Mouse (Mus musculus): ENCODE measurements around the gene Ttc33. TPM values are rescaled to one million over a fixed set of nuclear protein-coding genes. Genes with fewer than 3 reads are reported as not detected.

Gene Ttc33
- polyA plus RNA-seq, 1 experiment from 2014 or later = 52.5 TPM

DNA sequence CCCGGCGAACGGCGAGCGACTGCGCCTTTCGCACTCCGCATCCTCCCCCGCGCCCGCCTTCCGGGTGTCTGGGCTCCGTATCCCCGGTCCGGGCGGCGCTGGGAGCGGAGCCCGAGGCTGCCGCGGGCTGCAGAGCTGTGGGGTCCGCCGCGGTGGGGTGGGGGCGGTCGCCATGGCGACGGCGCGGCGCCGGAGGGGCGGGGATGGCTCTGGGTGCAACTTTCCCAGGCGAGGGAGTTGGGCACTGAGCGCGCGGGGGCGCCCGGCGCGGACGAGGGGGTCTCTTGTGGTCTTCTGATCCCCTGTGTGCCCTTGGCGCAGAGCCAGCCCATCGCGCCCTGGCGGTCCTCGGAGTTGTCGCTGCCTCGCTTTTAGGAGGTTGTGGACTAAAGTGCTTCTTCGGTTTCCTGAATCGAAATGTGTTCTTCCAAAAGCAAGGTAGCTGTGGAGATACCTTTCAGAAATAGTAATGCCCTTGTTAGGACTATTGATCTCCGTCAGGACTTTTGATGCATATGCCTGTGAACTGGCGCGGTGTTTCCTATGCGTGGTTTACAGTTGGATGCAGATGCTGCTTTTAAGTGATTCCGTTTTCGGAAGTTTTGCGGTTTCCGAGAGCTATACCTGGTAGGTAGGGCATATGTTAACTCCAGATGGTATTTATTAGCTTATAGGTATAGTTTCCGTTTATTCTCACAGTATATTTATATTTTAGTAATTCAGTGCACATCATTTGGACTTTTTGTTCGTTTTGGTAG, 41.1 kb upstream of the Ttc33 start:
- no peaks in the 10 kb centered on the region for H3K27me3 ChIP-seq (replicated peaks; ENCODE audit: control insufficient read depth, insufficient read depth, low read length)
- peaks cover 12% of the 10 kb centered on the region for H3K4me1 ChIP-seq (ENCODE audit: control insufficient read depth, insufficient read depth, low read depth, low read length)
- peak overlapping the region; percentile 87 for H3K9ac ChIP-seq (ENCODE audit: low read depth, low read length)
- under 1% methylated on average over 48 of the region's 61 CpGs for WGBS
- H3K4me3 ChIP-seq (ENCODE audit: low read length) = peak overlapping the region; percentile 93
- H3K36me3 ChIP-seq (ENCODE audit: control insufficient read depth, insufficient read depth, low read length) = no peaks in the 10 kb centered on the region
- peak overlapping the region; percentile 82 for H3K4me2 ChIP-seq (ENCODE audit: low read length)
- peak; percentile 94 for ATAC-seq
- peak overlapping the region; percentile 89 for H3K27ac ChIP-seq (ENCODE audit: low read depth, low read length)
- H3K9me3 ChIP-seq (ENCODE audit: control insufficient read depth, low read length) = no peaks in the 10 kb centered on the region

DNA sequence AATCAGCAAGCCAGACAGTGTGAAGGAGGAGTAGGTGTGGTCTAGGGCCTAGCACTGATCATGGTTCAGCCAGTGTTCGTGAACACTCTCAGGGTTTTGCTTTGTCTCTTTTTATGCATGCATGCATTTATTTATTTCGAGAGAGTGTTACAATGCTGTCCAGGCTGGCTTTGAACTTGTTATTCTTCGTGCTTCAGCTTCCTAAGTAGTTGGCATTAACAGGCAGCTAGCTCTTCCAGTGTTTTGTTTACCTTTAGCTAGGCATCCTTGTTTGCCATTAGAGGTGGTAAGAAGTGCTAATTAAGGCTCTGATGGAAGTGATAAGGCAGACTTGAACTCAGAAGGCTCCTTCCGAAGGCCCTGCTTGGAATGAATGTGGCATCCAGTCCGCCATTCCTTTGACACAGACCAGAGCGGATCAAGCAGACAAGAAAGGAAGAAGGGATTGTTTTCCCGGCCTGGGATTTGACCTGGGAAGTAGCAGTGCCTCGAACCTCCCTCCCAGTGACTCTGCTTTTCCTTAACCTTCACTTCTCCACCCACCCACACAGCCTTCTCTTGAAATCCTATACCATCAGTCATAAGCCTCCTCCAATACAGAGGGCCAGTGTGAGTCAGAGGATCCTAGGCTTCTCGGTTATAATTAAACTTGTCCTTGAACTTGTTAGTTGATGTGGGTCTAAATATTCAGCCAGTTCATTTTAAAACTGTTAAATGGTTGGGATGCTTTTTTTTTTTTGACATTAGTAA, 40.0 kb upstream of the Ttc33 start:
- H3K4me1 ChIP-seq (ENCODE audit: control insufficient read depth, insufficient read depth, low read depth, low read length) = peaks cover 12% of the 10 kb centered on the region
- no peaks in the 10 kb centered on the region for H3K36me3 ChIP-seq (ENCODE audit: control insufficient read depth, insufficient read depth, low read length)
- peak overlapping the region; percentile 93 for H3K4me3 ChIP-seq (ENCODE audit: low read length)
- H3K27me3 ChIP-seq (replicated peaks; ENCODE audit: control insufficient read depth, insufficient read depth, low read length) = no peaks in the 10 kb centered on the region
- H3K4me2 ChIP-seq (ENCODE audit: low read length) = peak overlapping the region; percentile 82
- no peaks in the 10 kb centered on the region for H3K9me3 ChIP-seq (ENCODE audit: control insufficient read depth, low read length)
- WGBS = 53% methylated on average over 9 of the region's 9 CpGs
- no peak overlapping the region for H3K27ac ChIP-seq (ENCODE audit: low read depth, low read length)
- no peak overlapping the region for H3K9ac ChIP-seq (ENCODE audit: low read depth, low read length)
- ATAC-seq = no peak

DNA sequence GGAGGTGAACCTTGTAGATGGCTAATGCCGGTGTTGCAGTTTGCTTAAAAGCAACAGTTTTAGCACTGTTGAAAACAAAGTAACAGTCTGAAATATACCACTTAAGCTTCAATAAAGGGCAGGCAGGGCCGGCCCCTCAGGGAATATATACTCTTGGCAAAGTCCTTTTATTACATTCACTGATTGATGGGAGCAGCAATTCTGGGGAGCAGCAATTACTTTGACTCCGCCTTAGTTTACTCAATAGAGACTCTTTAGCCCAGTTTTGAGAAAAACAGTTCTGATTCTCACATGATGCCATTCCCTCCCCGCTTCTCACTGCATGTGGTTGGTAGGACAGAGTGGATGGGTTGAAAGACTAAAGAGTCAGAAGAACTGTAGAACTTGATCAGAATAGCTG, 36.1 kb upstream of the Ttc33 start:
- Histone ChIP-seq H3K9me3 (ENCODE audit: control insufficient read depth, low read length) (no peaks in the 10 kb centered on the region), H3K4me1 (ENCODE audit: control insufficient read depth, insufficient read depth, low read depth, low read length) (peaks cover 12% of the 10 kb centered on the region), H3K4me2 (ENCODE audit: low read length) (no peak overlapping the region), H3K27me3 (replicated peaks; ENCODE audit: control insufficient read depth, insufficient read depth, low read length) (no peaks in the 10 kb centered on the region), H3K4me3 (ENCODE audit: low read length) (no peak overlapping the region), H3K9ac (ENCODE audit: low read depth, low read length) (no peak overlapping the region), H3K36me3 (ENCODE audit: control insufficient read depth, insufficient read depth, low read length) (no peaks in the 10 kb centered on the region), H3K27ac (ENCODE audit: low read depth, low read length) (no peak overlapping the region)
- ATAC-seq = no peak
- WGBS = 83% methylated on average over 4 of the region's 4 CpGs

DNA sequence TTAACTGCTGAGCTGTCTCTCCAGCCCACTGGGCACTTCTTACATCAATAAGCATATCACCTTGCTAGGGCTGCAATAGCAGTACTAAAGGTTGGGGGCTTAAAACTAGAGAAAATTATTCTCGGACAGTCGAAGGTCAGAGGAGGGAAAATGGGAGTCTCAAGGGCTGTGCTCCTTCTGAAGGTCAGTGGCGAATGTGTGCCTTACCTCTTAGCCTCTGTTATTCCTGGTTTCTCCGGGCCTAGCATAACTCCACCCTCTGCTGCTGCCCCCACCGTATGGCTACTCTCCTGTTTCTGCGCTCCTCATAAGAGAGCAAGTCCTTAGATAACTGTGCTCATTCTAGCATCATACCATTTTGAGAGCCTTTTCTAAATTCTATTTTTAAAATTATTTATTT, 33.2 kb upstream of the Ttc33 start:
- Histone ChIP-seq H3K9me3 (ENCODE audit: control insufficient read depth, low read length) (no peaks in the 10 kb centered on the region), H3K27ac (ENCODE audit: low read depth, low read length) (no peak overlapping the region), H3K9ac (ENCODE audit: low read depth, low read length) (no peak overlapping the region), H3K4me1 (ENCODE audit: control insufficient read depth, insufficient read depth, low read depth, low read length) (peaks cover 4% of the 10 kb centered on the region), H3K27me3 (replicated peaks; ENCODE audit: control insufficient read depth, insufficient read depth, low read length) (no peaks in the 10 kb centered on the region), H3K4me2 (ENCODE audit: low read length) (no peak overlapping the region), H3K4me3 (ENCODE audit: low read length) (no peak overlapping the region), H3K36me3 (ENCODE audit: control insufficient read depth, insufficient read depth, low read length) (no peaks in the 10 kb centered on the region)
- 93% methylated on average over 6 of the region's 6 CpGs for WGBS
- no peak for ATAC-seq

DNA sequence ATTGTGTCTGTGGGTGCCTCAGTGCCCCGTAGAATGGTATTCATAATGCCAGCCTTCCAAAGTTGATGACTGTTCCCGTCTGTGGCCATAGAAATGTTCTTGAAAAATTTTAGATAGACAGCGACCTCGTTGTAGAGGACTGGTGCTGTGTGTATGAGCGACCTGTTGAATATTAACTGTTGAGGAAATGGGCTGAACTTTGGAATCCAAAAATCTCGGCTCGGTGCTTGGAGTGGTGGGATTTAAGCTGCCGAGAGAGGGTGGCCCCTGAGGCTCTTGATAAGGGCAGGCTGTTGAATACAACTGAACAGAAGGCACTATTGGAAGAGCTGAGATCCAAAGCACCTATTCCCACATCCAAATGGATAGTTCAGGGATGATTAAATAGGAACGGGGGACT, 30.7 kb upstream of the Ttc33 start:
- Histone ChIP-seq H3K9me3 (ENCODE audit: control insufficient read depth, low read length) (no peaks in the 10 kb centered on the region), H3K4me3 (ENCODE audit: low read length) (no peak overlapping the region), H3K9ac (ENCODE audit: low read depth, low read length) (no peak overlapping the region), H3K4me1 (ENCODE audit: control insufficient read depth, insufficient read depth, low read depth, low read length) (peaks cover 4% of the 10 kb centered on the region), H3K4me2 (ENCODE audit: low read length) (no peak overlapping the region), H3K27me3 (replicated peaks; ENCODE audit: control insufficient read depth, insufficient read depth, low read length) (no peaks in the 10 kb centered on the region), H3K27ac (ENCODE audit: low read depth, low read length) (no peak overlapping the region), H3K36me3 (ENCODE audit: control insufficient read depth, insufficient read depth, low read length) (no peaks in the 10 kb centered on the region)
- WGBS = 90% methylated on average over 9 of the region's 9 CpGs
- ATAC-seq = no peak

DNA sequence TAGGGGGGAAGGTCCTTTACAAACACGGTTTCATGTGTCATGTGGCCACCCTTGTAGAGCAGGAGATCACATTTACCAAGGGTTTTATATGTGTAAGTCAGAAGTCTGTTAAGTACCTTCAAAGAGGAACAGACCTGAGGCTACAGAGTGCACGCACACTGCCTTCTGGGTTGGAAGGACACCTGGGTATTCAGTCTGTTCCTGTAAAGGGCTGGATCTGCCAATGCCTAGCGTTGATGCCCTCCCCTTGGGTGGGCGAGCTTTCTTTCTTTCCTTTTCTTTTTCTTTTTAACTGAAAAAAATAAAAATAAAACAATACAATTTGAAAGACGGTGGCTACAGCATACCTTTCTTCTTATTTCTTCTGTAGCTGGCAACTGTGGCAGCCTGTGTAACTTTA, 30.2 kb upstream of the Ttc33 start:
- Histone ChIP-seq H3K27ac (ENCODE audit: low read depth, low read length) (no peak overlapping the region), H3K36me3 (ENCODE audit: control insufficient read depth, insufficient read depth, low read length) (no peaks in the 10 kb centered on the region), H3K27me3 (replicated peaks; ENCODE audit: control insufficient read depth, insufficient read depth, low read length) (no peaks in the 10 kb centered on the region), H3K9ac (ENCODE audit: low read depth, low read length) (no peak overlapping the region), H3K4me2 (ENCODE audit: low read length) (no peak overlapping the region), H3K9me3 (ENCODE audit: control insufficient read depth, low read length) (no peaks in the 10 kb centered on the region), H3K4me1 (ENCODE audit: control insufficient read depth, insufficient read depth, low read depth, low read length) (peaks cover 4% of the 10 kb centered on the region), H3K4me3 (ENCODE audit: low read length) (no peak overlapping the region)
- ATAC-seq = no peak
- 65% methylated on average over 5 of the region's 5 CpGs for WGBS

DNA sequence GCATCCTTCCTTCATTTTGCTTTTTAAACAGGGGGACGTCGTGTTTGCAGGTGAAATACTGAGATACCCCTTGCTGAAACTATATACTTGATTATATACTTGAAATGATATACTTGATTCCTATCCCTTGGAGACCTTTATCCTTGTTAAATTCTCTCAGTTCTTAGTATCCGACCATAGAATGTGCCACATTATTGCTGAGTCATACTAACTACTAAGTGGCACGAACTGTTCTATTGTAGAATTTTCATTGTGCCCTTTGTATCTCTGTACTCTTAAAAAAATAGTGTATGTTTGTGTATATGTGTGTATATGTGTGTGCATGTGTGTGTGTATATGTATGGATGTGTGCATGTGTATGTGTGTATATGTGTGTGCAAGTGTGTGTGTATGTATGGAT, 29.0 kb upstream of the Ttc33 start:
- peaks cover 4% of the 10 kb centered on the region for H3K4me1 ChIP-seq (ENCODE audit: control insufficient read depth, insufficient read depth, low read depth, low read length)
- no peak overlapping the region for H3K4me3 ChIP-seq (ENCODE audit: low read length)
- no peak overlapping the region for H3K27ac ChIP-seq (ENCODE audit: low read depth, low read length)
- no peak overlapping the region for H3K4me2 ChIP-seq (ENCODE audit: low read length)
- H3K27me3 ChIP-seq (replicated peaks; ENCODE audit: control insufficient read depth, insufficient read depth, low read length) = no peaks in the 10 kb centered on the region
- H3K9ac ChIP-seq (ENCODE audit: low read depth, low read length) = no peak overlapping the region
- 86% methylated on average over 4 of the region's 4 CpGs for WGBS
- H3K36me3 ChIP-seq (ENCODE audit: control insufficient read depth, insufficient read depth, low read length) = no peaks in the 10 kb centered on the region
- no peaks in the 10 kb centered on the region for H3K9me3 ChIP-seq (ENCODE audit: control insufficient read depth, low read length)
- no peak for ATAC-seq

DNA sequence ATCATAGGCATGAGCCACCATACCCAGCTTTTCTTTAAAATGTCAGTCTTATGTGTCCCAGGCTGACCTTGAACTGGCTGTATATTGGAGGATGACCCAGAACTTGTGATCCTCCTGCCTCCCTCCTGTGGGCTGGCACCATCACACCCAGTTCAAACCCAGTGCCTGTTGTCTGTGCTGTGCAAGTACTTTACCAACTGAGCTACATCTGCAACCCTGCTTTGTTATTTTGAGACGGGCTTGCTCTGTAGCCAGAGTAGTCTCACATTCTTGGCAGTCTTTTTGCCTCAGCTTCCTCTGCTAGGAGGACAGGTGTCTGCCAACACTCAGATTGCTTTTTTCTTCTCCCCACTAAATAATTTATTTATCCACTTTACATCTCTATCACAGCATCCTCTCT, 27.9 kb upstream of the Ttc33 start:
- H3K27ac ChIP-seq (ENCODE audit: low read depth, low read length) = no peak overlapping the region
- ATAC-seq = no peak

DNA sequence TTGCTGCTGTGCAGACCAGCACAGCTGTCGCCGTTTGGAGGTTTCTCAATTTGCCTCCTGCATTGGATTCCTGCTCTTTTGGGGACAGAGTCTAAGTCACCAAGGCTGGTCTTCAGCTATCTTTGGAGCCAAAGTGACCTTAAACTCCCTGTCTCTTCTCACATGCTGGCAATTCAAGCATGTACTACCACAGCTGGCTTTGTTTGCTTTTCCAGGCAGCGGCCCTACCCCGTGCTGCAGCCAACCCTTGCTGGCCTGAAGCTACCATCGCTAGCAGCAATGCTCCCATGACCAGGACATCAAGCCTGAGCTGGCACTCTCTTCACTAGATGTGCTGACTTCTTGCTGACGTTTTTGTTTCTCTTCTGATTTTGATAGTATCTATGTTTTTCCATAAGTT, 26.5 kb upstream of the Ttc33 start:
- Histone ChIP-seq H3K4me3 (ENCODE audit: low read length) (no peak overlapping the region), H3K9ac (ENCODE audit: low read depth, low read length) (no peak overlapping the region), H3K4me1 (ENCODE audit: control insufficient read depth, insufficient read depth, low read depth, low read length) (peaks cover 4% of the 10 kb centered on the region), H3K27me3 (replicated peaks; ENCODE audit: control insufficient read depth, insufficient read depth, low read length) (no peaks in the 10 kb centered on the region), H3K27ac (ENCODE audit: low read depth, low read length) (no peak overlapping the region), H3K4me2 (ENCODE audit: low read length) (no peak overlapping the region), H3K9me3 (ENCODE audit: control insufficient read depth, low read length) (no peaks in the 10 kb centered on the region), H3K36me3 (ENCODE audit: control insufficient read depth, insufficient read depth, low read length) (0 out of 2 replicates have a peak, but pooled peaks cover 3% of the 10 kb centered on the region)
- 79% methylated on average over 6 of the region's 6 CpGs for WGBS
- no peak for ATAC-seq

More for the DNA sequence above, 27.9 kb upstream of the Ttc33 start:
- no peak overlapping the region for H3K4me2 ChIP-seq (ENCODE audit: low read length)
- H3K9ac ChIP-seq (ENCODE audit: low read depth, low read length) = no peak overlapping the region
- no peaks in the 10 kb centered on the region for H3K27me3 ChIP-seq (replicated peaks; ENCODE audit: control insufficient read depth, insufficient read depth, low read length)
- no peaks in the 10 kb centered on the region for H3K36me3 ChIP-seq (ENCODE audit: control insufficient read depth, insufficient read depth, low read length)
- WGBS = 52% methylated on average over 1 of the region's 1 CpGs
- H3K9me3 ChIP-seq (ENCODE audit: control insufficient read depth, low read length) = no peaks in the 10 kb centered on the region
- H3K4me1 ChIP-seq (ENCODE audit: control insufficient read depth, insufficient read depth, low read depth, low read length) = peaks cover 4% of the 10 kb centered on the region
- no peak overlapping the region for H3K4me3 ChIP-seq (ENCODE audit: low read length)

Data from hindbrain, embryonic 16.5 days (tissue).